Mouse (Mus musculus) spleen, adult 18-20 months (tissue): ENCODE results near the gene Gngt1.

ENCODE experiments used
- DNase-seq, 2 experiments: peaks; one replicate each; pipeline ENCODE4 v3.0.0; 2022; ENCODE audit warnings: mixed read lengths in 2 of 2

Gngt1 gene

DNA sequence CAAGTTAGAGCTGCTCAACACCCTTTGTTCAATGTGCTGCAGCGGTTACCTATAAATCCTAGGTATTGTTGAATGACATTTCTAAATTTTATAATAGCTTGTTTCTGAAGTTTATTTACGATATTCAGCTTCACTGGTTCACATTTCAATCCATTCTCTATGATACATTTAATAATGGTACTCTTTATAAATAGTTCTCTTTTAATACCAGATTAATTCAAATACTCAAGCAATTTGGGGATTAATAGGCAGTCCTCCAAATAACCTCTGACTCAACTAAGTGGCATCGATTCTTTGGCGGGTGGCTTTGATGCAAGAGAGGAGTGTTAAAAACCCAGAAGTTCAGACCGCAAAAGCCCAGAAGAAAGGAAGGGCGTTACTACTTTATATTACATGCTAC is at the start of gene Gngt1:
Gene Gngt1 (plus strand): TSS at position 301 of the 400 bp plus-strand sequence.
- no peak for DNase-seq

- DNase-seq: no peak
These were observed 38.6 kb upstream of the Gngt1 start for GRCm38 (mm10) chr6:3954969-3955368.

DNA sequence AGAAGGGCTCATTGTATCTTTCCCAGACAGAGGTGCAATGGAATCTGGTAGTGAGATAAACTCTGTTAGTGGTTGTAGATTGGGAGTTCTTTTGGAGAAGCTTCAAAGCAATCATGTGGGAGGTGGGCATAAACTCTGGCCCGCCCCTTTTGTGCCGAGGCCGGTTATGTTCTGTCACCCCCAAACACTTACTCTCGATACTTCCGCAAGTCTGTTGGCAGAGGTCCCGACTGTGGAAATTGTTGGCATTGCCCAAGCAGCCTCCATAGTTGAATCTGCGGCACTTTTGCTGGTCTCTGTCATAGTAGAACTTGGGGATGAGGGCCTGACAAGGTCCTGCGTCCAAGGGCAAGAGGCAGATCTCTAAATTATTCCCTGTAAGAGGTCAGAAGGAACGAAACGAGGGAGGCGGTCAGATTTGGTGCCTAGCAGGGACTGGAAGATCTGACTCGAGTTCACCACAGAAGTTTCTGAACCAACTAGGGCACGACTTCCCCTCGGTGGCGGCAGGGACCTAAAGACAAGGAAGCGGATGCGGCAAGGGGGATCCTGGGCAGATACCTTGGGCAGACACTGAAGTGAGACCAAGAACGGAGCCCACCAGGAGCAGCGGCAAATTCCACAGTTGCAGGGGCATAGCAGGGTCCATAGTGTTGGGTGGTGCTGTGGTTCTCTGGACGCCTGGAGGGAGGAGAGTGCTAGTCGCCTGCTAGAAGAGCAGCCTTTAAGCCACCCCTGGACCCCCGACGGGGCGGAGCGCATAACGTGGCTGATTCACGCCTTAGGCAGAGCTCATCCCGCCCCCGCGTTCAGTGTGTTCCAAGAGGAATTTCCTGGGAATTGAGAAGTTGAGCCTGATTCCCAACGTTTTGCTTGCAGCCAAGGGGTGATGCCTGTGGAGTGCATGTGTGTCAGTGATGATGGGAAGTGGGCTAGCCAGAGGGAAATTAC is 25.6 kb upstream of the Gngt1 start:
- DNase-seq: peak in 1 of 2 experiments; percentile 3

DNA sequence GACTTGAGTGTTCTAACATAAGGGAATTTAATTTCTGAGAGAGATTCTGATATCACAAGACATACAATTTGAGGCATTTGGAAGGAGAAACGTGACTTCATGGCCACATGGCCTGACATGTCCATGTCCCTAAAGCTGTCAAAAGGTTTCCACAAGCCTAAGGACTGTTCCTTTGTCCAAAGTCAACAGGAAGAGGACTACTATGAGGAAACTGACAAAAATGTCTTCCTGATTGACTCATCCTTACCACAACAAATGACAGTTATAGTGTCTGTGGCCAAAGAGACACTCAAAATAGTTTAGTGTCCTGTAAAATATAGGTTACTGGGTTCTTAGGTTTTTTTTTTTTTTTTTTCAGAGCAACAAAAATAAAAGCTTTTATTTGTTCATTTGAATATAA is 19.9 kb upstream of the Gngt1 start:
- DNase-seq: no peak

- DNase-seq: no peak
These were observed 10.8 kb upstream of the Gngt1 start for GRCm38 (mm10) chr6:3982661-3983284.

DNA sequence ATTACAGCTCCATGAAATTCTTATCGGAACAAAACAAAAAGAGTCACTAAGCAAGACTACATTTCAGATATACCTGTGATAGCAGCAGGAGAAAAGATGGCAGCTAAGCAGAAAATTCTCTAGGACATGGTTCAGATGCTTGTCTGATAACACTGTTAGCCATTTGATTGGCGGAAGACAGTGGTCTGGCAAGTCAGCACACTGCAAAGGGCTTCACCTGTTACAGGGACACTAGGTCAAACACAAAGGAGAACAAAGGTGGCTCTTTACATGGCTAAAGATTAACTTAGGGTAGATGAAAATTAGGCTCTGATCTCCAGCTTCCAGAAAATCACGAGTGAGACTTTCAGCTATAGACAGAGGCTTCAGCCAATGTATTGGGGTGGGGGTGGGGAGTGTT is 4.8 kb upstream of the Gngt1 start, which contains the start of gene Tfpi2:
Gene Tfpi2 (minus strand): TSS at position 170 of the 400 bp plus-strand sequence.
- no peak for DNase-seq

DNA sequence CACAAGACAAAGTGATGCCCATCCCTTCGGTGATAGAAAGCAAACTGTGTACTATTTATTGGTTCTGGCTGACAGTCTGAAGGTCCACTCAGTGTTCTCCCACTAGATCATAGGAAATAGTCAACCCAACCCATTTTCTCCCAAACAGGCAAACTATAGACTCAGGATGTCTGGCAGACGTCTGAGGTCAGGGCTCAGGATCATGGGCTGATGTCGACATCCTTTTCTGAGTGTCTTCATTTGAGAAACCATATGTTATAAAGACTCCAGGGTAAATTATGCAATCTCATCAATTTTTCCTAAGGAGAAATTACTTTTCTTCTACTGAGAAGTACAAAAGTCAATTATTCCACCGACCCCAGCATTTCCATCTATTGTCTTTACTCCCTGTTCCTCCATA is 4.5 kb downstream of the Gngt1 start:
- no peak for DNase-seq

GRCm38 (mm10) chr6:3999296-3999695 is 5.7 kb downstream of the Gngt1 start:
- DNase-seq: no peak

DNA sequence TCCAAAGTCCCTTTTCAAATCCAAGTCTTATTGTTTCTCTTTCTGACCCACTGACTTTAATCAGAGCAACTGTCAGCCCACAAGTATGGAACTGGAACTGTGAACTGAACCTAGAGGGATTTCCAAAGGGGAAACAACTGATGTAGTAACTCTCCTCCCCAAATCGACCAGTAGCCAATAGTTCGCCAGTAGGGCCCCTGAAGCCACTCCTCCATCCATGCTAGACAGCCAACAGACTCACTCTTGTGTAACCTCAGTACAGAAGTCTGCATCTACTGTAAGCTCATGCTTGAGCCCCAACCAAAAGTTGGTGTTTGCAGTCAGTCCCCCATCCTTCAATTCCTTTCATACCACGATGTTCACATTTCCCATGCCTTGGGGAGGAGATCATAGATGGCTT is 7.1 kb downstream of the Gngt1 start:
- DNase-seq: no peak

DNA sequence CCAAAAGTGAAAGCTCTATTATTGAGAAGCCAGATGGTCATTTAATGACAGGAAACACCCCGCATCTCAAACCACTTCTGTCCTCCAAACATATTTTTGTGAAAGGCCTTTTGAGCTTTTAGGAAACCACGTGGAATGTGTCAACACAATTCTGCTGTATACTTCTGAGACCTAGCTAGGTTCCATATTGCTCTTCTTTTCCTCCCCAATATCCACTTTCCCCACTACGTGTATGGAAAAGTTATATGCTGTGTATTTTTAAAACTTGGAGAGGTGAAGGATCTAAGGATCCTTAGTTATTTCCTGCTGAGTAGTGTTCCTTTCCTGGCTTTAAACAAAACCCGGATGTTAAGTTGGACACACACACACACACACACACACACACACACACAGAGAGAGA is 9.9 kb downstream of the Gngt1 start:
- DNase-seq: no peak

- peak; percentile 3 to 6 for DNase-seq
These were observed 10.3 kb downstream of the Gngt1 start, which contains the start of gene Gng11 for GRCm38 (mm10) chr6:4003890-4004306. Gng11 (plus strand) TSS chr6:4003904.

DNA sequence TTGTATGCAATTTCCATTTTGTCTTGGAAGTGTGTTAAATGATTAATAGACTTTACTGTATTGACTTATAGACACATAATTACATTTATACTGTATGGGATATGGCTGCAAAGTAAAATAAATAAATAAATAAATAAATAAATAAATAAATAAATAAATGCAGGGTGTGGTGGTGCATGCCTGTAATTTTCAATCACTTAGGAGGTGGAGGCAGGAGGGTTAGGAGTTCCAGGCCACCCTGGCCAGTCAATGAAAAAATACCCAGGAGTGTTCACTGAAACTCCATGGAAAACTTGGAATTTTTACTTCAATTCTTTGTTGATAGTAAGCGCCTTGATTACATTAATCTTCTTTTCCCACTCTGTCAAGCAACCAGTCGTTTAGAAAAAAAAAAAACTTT is 11.2 kb downstream of the Gngt1 start:
- no peak for DNase-seq

- no peak for DNase-seq
These were observed 15.0 kb downstream of the Gngt1 start for GRCm38 (mm10) chr6:4008501-4009040.

- no peak for DNase-seq
These were observed 16.0 kb downstream of the Gngt1 start for GRCm38 (mm10) chr6:4009548-4009947.

DNA sequence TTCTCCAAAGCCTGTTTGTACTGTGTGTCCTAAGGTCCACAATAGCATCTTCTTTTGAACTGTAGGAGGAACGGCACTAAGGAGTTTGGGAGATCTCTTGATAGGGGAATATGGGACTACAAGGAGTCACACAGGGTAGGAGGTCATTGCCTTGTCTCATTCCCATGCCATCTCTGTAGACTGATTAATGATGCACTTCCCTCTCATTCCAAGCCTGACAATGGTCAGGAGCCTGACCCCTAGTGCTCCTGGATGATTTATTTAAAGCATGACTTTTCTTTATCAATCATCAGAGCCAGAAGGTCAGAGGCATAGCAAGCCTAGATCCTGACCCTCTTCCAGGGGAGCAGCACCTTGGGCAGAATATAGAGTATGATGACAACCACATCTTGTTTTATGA is 29.1 kb downstream of the Gngt1 start:
- DNase-seq: no peak

DNA sequence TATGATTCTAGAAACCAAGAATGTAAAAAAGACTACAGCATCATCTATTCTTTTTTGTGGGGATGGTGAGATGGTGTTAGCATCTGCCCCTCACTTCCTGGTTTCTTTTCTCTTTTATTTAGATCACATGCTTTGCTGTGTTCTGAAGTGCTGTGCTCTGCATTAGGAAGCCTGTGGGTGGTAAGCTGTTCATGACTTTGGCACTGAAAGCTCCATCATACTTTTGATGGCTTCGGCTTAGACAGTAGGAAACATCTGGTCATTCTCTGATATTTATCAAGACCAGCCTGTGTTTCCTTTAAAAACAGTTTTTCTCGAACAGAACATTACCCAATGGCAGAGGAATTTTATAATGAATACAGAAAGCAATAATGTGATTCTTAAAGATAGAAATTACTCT is 32.8 kb downstream of the Gngt1 start:
- no peak for DNase-seq

- DNase-seq: no peak
These were observed 37.4 kb downstream of the Gngt1 start for GRCm38 (mm10) chr6:4030956-4031355.

GRCm38 (mm10) chr6:4041821-4042220 is 48.2 kb downstream of the Gngt1 start:
- no peak for DNase-seq
